In genomic region chr19:20344511-20345316, GRCm38 (mm10) we compare ENCODE assay signal across 8 mouse cellular contexts. TPM values are rescaled to one million over a fixed set of nuclear protein-coding genes. Genes with fewer than 3 reads are reported as not detected.
DNase-seq lines count a peak whose midpoint lies in the region; ATAC-seq and TF ChIP-seq lines count a peak whose summit lies in the region.

No protein-coding gene starts in this region.

- H3K4me1 ChIP-seq in hindbrain, embryonic 12.5 days = no peaks in the 10 kb centered on the region
- no peaks in the 10 kb centered on the region for H3K4me1 ChIP-seq in midbrain, embryonic 11.5 days (ENCODE audit: control insufficient read depth, insufficient read depth, low read length)

- no peaks in the 10 kb centered on the region for H3K36me3 ChIP-seq in hindbrain, embryonic 12.5 days
- H3K36me3 ChIP-seq in midbrain, embryonic 11.5 days (ENCODE audit: control insufficient read depth, insufficient read depth, low read length) = no peaks in the 10 kb centered on the region
- no peaks in the 10 kb centered on the region for H3K36me3 ChIP-seq in splenic B cell, adult 2 months (ENCODE audit: control insufficient read depth, insufficient read depth, low read length, poor library complexity, severe bottlenecking)

- no peaks in the 10 kb centered on the region for H3K9me3 ChIP-seq in hindbrain, embryonic 12.5 days (replicated peaks)
- H3K9me3 ChIP-seq in midbrain, embryonic 11.5 days (ENCODE audit: control insufficient read depth, low read length) = no peaks in the 10 kb centered on the region

- peak; percentile 62 for TF ChIP-seq CTCF in Patski (IDR thresholded peaks at IDR 0.05)

- no peak overlapping the region for H3K4me2 ChIP-seq in hindbrain, embryonic 12.5 days (replicated peaks)
- no peak overlapping the region for H3K4me2 ChIP-seq in midbrain, embryonic 11.5 days

- peak; percentile 79 for ATAC-seq in Patski
- ATAC-seq in hindbrain, embryonic 12.5 days (ENCODE audit: low FRiP score) = peak; percentile 82
- peak; percentile 78 for ATAC-seq in midbrain, embryonic 11.5 days (ENCODE audit: low FRiP score)

- no peak overlapping the region for H3K27ac ChIP-seq in hindbrain, embryonic 12.5 days
- no peak overlapping the region for H3K27ac ChIP-seq in midbrain, embryonic 11.5 days (ENCODE audit: low read depth, low read length)

- H3K4me3 ChIP-seq in hindbrain, embryonic 12.5 days = no peak overlapping the region
- no peak overlapping the region for H3K4me3 ChIP-seq in midbrain, embryonic 11.5 days (ENCODE audit: low read depth, low read length)

- DNase-seq in gastrocnemius, postnatal 10 days = peak; percentile 12
- DNase-seq in gastrocnemius, postnatal 14 days = no peak
- no peak for DNase-seq in Patski (ENCODE audit: low read depth, low spot score)
- peak; percentile 52 for DNase-seq in embryo, embryonic 11.5 days (ENCODE audit: low read depth, low spot score)
- DNase-seq in layer of hippocampus, postnatal 36 days = peak; percentile 31 to 32
- DNase-seq in midbrain, embryonic 11.5 days (ENCODE audit: low spot score, missing footprints) = peak; percentile 92
- DNase-seq in splenic B cell, adult 2 months (ENCODE audit: low read depth, low spot score) = peak; percentile 74

- POLR2A ChIA-PET in Patski (lab: Charles Lee) = no interaction called here

- no peak overlapping the region for H3K9ac ChIP-seq in hindbrain, embryonic 12.5 days
- no peak overlapping the region for H3K9ac ChIP-seq in midbrain, embryonic 11.5 days (ENCODE audit: low read length)

- 50% methylated on average over 11 of the region's 11 CpGs for whole genome bisulfite sequencing in hindbrain, embryonic 12.5 days
- WGBS in midbrain, embryonic 11.5 days = 47% methylated on average over 11 of the region's 11 CpGs

- CTCF ChIA-PET in Patski (lab: Charles Lee) = interaction anchor here (1.0 to 1.3 kb wide), 5 partner anchors 9 to 28 kb away, joined by 3 to 4 read pairs (median 3); no protein-coding TSS in a partner anchor

- in situ Hi-C loops in Patski (cut with MboI; ENCODE audit: low pct_unique_long_range_greater_than_20kb) = loop anchor here (5.0 to 10.0 kb wide), 2 partner anchors 1370 to 1467 kb away; no protein-coding TSS in a partner anchor

- peaks cover 57% of the 10 kb centered on the region for H3K27me3 ChIP-seq in Patski
- H3K27me3 ChIP-seq in hindbrain, embryonic 12.5 days = no peaks in the 10 kb centered on the region
- H3K27me3 ChIP-seq in midbrain, embryonic 11.5 days (ENCODE audit: control insufficient read depth, insufficient read depth, low read length) = no peaks in the 10 kb centered on the region
- no peaks in the 10 kb centered on the region for H3K27me3 ChIP-seq in splenic B cell, adult 2 months (ENCODE audit: control insufficient read depth, insufficient read depth, low read length, poor library complexity, severe bottlenecking)

- intact Hi-C loops in gastrocnemius, postnatal 14 days (cut with DNase I; ENCODE audit: low total_unique reads) = no loop called here

RNA-seq across cellular contexts. Expression of gene Anxa1, which starts 46.0 kb away (rescaled TPM):
- 10 to 100 TPM; 23.3 to 35.1 TPM for total RNA-seq in gastrocnemius, postnatal 10 days (2021)
- total RNA-seq in gastrocnemius, postnatal 14 days (2021) = 10 to 100 TPM; 21.7 to 22.2 TPM
- 537 TPM for polyA plus RNA-seq in Patski (2021)
- 9.9 and 13.8 TPM in 2 replicates for polyA plus RNA-seq in hindbrain, embryonic 12.5 days (2016; fragmentation: Nextera tagmentation; extraction: Ambion mirVana)
- total RNA-seq in layer of hippocampus, postnatal 36 days (2021) = 1 to 10 TPM; 1.0 to 1.6 TPM
- 2.6 and 3.7 TPM in 2 replicates for polyA plus RNA-seq in midbrain, embryonic 11.5 days (2014; fragmentation: Nextera tagmentation; extraction: Ambion mirVana)

Comparison
In these comparisons a context has a peak if more than half of its experiments do, and no peak if none do; other contexts are left out.
1. DNase-seq: peak in gastrocnemius, postnatal 10 days (single experiment), embryo, embryonic 11.5 days (single experiment), layer of hippocampus, postnatal 36 days (2 of 2), midbrain, embryonic 11.5 days (single experiment) and splenic B cell, adult 2 months (single experiment); none in gastrocnemius, postnatal 14 days (single experiment) and Patski (single experiment).
2. RNA of gene Anxa1, which starts 46.0 kb away (total RNA-seq): 23.3 to 35.1 TPM in gastrocnemius, postnatal 10 days and 21.7 to 22.2 TPM in gastrocnemius, postnatal 14 days; 1.0 to 1.6 TPM in layer of hippocampus, postnatal 36 days; every median in the first group is over 4 times any median in the second.
3. Peak in every context shown above with its lines, with median percentiles within 50 percentile points of each other: ATAC-seq.